Mouse (Mus musculus): Measurements from ENCODE around the gene Mast4. TPM values are rescaled to one million over a fixed set of nuclear protein-coding genes. Genes with fewer than 3 reads are reported as not detected.
A peak's percentile ranks its signal among the peaks of the same experiment; 100 is the strongest.

Gene Mast4
- polyA plus RNA-seq, 1 experiment from 2014 or later, result 10.1 TPM

DNA sequence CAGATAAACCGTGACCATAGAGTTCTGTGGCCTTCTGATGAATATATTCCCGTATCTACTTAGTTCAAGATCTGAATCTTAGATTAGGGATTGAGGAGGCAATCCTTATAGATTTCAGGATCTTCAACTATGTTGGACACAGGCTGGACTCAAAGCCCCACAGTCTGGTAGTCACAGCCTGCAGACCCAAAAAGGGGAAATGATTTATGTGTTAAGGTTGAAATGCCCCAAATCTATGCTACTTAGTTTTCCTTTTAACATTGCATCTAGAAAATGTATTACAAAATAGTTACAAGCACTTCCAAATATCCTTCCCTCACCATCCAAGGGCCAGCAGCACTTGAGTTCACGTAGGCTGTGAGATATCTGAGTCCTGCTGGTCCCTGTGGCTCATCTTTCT lies 633.6 kb downstream of the Mast4 start:
- no peak overlapping the region for H3K27ac ChIP-seq (ENCODE audit: low read depth, low read length)
- H3K4me3 ChIP-seq (ENCODE audit: low read depth, low read length), result no peak overlapping the region
- no peaks in the 10 kb centered on the region for H3K36me3 ChIP-seq (ENCODE audit: control insufficient read depth, insufficient read depth, low read length)
- H3K9me3 ChIP-seq (ENCODE audit: control insufficient read depth, low read length), result no peaks in the 10 kb centered on the region
- no peak overlapping the region for H3K4me2 ChIP-seq
- no peak overlapping the region for H3K9ac ChIP-seq (ENCODE audit: low read depth, low read length)
- no peaks in the 10 kb centered on the region for H3K27me3 ChIP-seq (replicated peaks; ENCODE audit: control insufficient read depth, insufficient read depth, low read length)
- ATAC-seq (replicated peaks; ENCODE audit: low FRiP score), result no peak
- 72% methylated on average over 3 of the region's 3 CpGs for WGBS
- H3K4me1 ChIP-seq (replicated peaks; ENCODE audit: control insufficient read depth, insufficient read depth, low read length), result no peaks in the 10 kb centered on the region
- DNase-seq (ENCODE audit: low spot score), result no peak

DNA sequence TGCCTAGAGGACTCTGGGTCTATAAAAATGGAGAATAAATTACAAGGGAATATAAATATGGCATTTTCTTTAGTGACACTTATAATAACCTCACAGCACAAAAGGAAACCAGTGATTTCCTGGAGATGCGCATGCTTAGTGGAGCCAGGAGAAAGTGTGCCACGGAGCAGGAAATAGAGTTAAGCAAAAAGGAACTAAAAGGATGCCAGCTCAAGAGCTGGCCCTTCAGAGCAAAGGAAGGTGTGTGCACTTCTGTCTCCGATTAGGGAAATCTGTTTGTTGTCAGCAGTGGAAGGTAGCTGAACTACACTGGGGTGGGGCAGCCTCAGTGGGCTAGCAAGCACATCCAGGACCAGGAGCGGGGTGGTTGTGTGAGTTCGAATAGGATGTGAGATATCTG lies 634.1 kb downstream of the Mast4 start:
- WGBS, result 62% methylated on average over 5 of the region's 5 CpGs
- no peak for ATAC-seq (replicated peaks; ENCODE audit: low FRiP score)
- no peaks in the 10 kb centered on the region for H3K9me3 ChIP-seq (ENCODE audit: control insufficient read depth, low read length)
- no peak overlapping the region for H3K27ac ChIP-seq (ENCODE audit: low read depth, low read length)
- H3K36me3 ChIP-seq (ENCODE audit: control insufficient read depth, insufficient read depth, low read length), result no peaks in the 10 kb centered on the region
- H3K4me2 ChIP-seq, result no peak overlapping the region
- H3K4me1 ChIP-seq (replicated peaks; ENCODE audit: control insufficient read depth, insufficient read depth, low read length), result no peaks in the 10 kb centered on the region
- H3K9ac ChIP-seq (ENCODE audit: low read depth, low read length), result no peak overlapping the region
- no peak for DNase-seq (ENCODE audit: low spot score)
- no peak overlapping the region for H3K4me3 ChIP-seq (ENCODE audit: low read depth, low read length)
- H3K27me3 ChIP-seq (replicated peaks; ENCODE audit: control insufficient read depth, insufficient read depth, low read length), result no peaks in the 10 kb centered on the region

DNA sequence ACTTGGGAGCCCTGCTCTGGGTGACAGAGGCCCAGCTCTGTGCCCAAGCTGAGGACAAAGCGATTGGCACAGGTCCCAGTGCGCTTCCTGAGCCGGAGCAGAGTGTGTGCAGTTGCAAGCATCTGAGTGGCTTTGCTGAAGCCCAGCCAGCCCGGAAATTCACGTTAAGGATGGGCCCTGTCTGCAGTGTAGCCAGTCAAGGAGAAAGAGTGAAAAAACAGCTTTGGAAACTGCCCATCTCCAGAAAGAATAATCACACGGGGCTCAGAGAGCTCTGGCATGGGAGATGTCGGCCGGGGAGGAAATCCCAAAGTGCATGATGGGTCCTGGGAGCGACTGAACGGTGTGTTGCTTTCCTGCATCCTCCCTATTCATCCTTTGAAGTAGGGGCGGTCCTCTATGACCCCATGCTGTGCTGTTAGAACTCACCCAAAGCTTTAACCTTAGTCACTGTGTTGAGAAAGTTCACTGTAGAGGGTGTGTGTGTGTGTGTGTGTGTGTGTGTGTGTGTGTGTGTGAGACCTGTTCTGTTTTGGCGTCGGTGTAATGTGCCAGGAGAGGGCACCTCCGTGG lies 635.5 kb downstream of the Mast4 start:
- no peak overlapping the region; the same call in 1 of the 2 replicates for H3K4me2 ChIP-seq
- no peak overlapping the region for H3K27ac ChIP-seq (ENCODE audit: low read depth, low read length)
- no peaks in the 10 kb centered on the region for H3K4me1 ChIP-seq (replicated peaks; ENCODE audit: control insufficient read depth, insufficient read depth, low read length)
- no peak for DNase-seq (ENCODE audit: low spot score)
- H3K4me3 ChIP-seq (ENCODE audit: low read depth, low read length), result no peak overlapping the region
- H3K36me3 ChIP-seq (ENCODE audit: control insufficient read depth, insufficient read depth, low read length), result no peaks in the 10 kb centered on the region
- no peaks in the 10 kb centered on the region for H3K27me3 ChIP-seq (replicated peaks; ENCODE audit: control insufficient read depth, insufficient read depth, low read length)
- no peaks in the 10 kb centered on the region for H3K9me3 ChIP-seq (ENCODE audit: control insufficient read depth, low read length)
- no peak for ATAC-seq (replicated peaks; ENCODE audit: low FRiP score)
- H3K9ac ChIP-seq (ENCODE audit: low read depth, low read length), result no peak overlapping the region
- WGBS, result 53% methylated on average over 14 of the region's 14 CpGs

DNA sequence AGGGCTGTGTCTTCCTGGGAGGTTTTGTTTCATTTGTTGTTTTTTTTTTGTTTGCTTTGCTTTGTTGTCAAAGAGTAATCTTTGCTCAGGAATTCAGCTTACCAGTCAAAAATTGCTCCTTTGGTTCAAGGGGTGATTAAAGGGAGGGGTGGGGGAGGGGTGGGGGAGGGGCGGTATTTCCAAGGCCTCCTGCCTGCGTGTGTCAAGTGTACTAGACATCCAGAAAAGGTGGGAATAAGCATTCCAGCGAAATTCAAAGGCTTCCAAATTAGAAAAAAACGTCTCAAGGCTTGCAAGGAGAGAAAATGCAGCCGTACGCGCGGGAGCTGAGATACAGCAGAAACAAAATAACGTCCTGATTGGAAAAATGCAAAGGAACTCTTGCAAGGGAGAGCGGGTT lies 636.0 kb downstream of the Mast4 start:
- Histone ChIP-seq H3K9ac (ENCODE audit: low read depth, low read length) (no peak overlapping the region), H3K4me2 (no peak overlapping the region; the same call in 1 of the 2 replicates), H3K4me1 (replicated peaks; ENCODE audit: control insufficient read depth, insufficient read depth, low read length) (no peaks in the 10 kb centered on the region), H3K27me3 (replicated peaks; ENCODE audit: control insufficient read depth, insufficient read depth, low read length) (no peaks in the 10 kb centered on the region), H3K4me3 (ENCODE audit: low read depth, low read length) (no peak overlapping the region), H3K27ac (ENCODE audit: low read depth, low read length) (no peak overlapping the region), H3K9me3 (ENCODE audit: control insufficient read depth, low read length) (no peaks in the 10 kb centered on the region), H3K36me3 (ENCODE audit: control insufficient read depth, insufficient read depth, low read length) (no peaks in the 10 kb centered on the region)
- ATAC-seq (replicated peaks; ENCODE audit: low FRiP score) (no peak), DNase-seq (ENCODE audit: low spot score) (no peak)
- WGBS, result 60% methylated on average over 10 of the region's 10 CpGs

DNA sequence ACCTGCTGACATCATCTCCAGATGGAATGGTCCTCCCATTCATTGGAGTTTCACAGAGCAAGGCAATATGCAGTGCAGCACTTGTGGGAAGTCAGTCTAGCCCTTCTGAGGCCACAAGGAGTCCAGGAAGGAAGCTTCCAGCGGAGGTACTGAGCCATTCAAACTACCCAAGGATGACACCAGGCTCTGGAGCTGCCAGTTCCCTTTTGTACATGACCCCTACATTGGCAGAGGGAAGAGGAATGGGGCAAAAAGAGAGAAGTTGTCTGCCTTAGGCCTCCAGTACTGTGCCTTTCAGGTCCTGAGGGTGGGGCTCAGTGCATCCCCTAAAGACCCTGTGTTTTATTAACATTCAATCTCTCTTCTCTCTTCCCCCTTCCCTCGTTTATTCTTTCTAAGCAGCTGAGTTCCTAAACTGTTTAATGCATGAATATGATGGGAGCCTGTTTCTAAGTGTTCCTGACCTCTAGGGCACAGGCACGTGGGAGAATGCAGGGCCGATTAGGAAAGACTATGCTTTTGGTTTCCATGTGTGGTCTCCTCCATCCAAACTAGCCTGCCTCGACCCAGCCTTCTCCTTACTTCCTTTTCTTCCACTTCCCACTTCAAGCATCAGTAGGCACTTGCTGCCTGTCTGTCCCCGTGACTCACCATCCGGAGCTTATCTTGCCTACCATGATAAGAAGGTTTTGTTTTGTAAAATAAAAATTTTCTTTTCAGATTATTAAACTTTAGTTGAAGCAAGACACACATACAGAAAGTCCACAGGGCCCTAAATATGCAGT lies 639.0 kb downstream of the Mast4 start:
- 37% methylated on average over 7 of the region's 7 CpGs for WGBS
- H3K4me3 ChIP-seq (ENCODE audit: low read depth, low read length), result no peak overlapping the region
- ATAC-seq (replicated peaks; ENCODE audit: low FRiP score) (no peak), DNase-seq (ENCODE audit: low spot score) (no peak)
- no peak overlapping the region for H3K9ac ChIP-seq (ENCODE audit: low read depth, low read length)
- H3K9me3 ChIP-seq (ENCODE audit: control insufficient read depth, low read length), result no peaks in the 10 kb centered on the region
- no peaks in the 10 kb centered on the region for H3K4me1 ChIP-seq (replicated peaks; ENCODE audit: control insufficient read depth, insufficient read depth, low read length)
- H3K36me3 ChIP-seq (ENCODE audit: control insufficient read depth, insufficient read depth, low read length), result no peaks in the 10 kb centered on the region
- no peaks in the 10 kb centered on the region for H3K27me3 ChIP-seq (replicated peaks; ENCODE audit: control insufficient read depth, insufficient read depth, low read length)
- H3K27ac ChIP-seq (ENCODE audit: low read depth, low read length), result no peak overlapping the region
- no peak overlapping the region for H3K4me2 ChIP-seq

DNA sequence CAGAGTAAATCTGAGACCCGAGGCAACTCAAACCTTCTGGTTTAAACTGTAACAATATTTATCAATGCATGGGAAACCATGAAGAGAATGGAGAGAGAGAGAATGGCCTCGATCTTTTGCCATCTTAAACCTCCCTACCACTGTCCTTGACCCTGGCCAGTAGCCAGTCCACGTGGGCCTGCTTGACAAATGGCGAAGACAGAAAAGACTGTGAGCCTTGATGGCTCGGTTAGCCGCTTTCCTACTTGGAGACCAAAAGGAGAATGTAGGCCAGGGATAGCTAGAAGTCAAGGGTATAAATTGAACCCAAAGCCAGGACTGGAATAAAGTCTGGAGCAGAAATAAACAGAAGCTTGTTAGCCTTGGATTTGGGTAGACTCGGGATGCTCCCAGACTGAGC lies 640.1 kb downstream of the Mast4 start:
- no peaks in the 10 kb centered on the region for H3K36me3 ChIP-seq (ENCODE audit: control insufficient read depth, insufficient read depth, low read length)
- ATAC-seq (replicated peaks; ENCODE audit: low FRiP score) (no peak), DNase-seq (ENCODE audit: low spot score) (no peak)
- no peak overlapping the region for H3K27ac ChIP-seq (ENCODE audit: low read depth, low read length)
- no peaks in the 10 kb centered on the region for H3K27me3 ChIP-seq (replicated peaks; ENCODE audit: control insufficient read depth, insufficient read depth, low read length)
- no peak overlapping the region for H3K4me2 ChIP-seq
- H3K4me3 ChIP-seq (ENCODE audit: low read depth, low read length), result no peak overlapping the region
- 79% methylated on average over 7 of the region's 7 CpGs for WGBS
- no peak overlapping the region for H3K9ac ChIP-seq (ENCODE audit: low read depth, low read length)
- no peaks in the 10 kb centered on the region for H3K9me3 ChIP-seq (ENCODE audit: control insufficient read depth, low read length)
- H3K4me1 ChIP-seq (replicated peaks; ENCODE audit: control insufficient read depth, insufficient read depth, low read length), result no peaks in the 10 kb centered on the region

DNA sequence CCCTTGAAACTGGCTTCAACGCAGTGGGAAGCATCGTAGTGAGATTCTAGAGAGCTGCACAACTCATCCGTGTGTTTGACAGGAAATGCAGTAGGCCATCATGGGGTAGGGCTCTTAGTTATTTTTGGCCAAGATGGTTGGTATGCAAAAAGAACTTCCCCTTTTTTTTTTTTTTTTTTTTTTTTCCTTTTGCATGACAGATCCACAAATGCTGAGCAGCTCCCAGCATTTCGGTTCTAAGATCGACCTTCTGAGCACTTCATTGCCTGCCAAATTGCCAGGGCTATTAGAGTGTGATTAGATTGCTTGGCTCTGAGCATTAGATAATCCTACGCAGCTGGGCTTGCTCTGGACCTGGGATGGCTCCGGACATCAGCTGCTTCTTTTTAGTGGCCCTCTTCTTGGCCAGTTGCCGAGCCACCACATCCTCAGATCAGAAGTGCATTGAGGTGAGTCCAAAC lies 640.9 kb downstream of the Mast4 start, which contains the start of gene Cd180:
Gene Cd180 (plus strand): TSS at position 218 of the 461 bp plus-strand sequence.
- Histone ChIP-seq H3K36me3 (ENCODE audit: control insufficient read depth, insufficient read depth, low read length) (no peaks in the 10 kb centered on the region), H3K4me3 (ENCODE audit: low read depth, low read length) (no peak within 1 kb of the TSS), H3K9ac (ENCODE audit: low read depth, low read length) (no peak within 1 kb of the TSS), H3K27ac (ENCODE audit: low read depth, low read length) (0 out of 2 replicates have a peak within 1 kb of the TSS, but pooled peaks have one; percentile 6), H3K4me2 (no peak within 1 kb of the TSS), H3K27me3 (replicated peaks; ENCODE audit: control insufficient read depth, insufficient read depth, low read length) (no peaks in the 10 kb centered on the region), H3K4me1 (replicated peaks; ENCODE audit: control insufficient read depth, insufficient read depth, low read length) (no peaks in the 10 kb centered on the region), H3K9me3 (ENCODE audit: control insufficient read depth, low read length) (no peaks in the 10 kb centered on the region)
- 49% methylated on average over 8 of the region's 8 CpGs for whole genome bisulfite sequencing
- no peak for ATAC-seq (replicated peaks; ENCODE audit: low FRiP score)
- no peak for DNase-seq (ENCODE audit: low spot score)

DNA sequence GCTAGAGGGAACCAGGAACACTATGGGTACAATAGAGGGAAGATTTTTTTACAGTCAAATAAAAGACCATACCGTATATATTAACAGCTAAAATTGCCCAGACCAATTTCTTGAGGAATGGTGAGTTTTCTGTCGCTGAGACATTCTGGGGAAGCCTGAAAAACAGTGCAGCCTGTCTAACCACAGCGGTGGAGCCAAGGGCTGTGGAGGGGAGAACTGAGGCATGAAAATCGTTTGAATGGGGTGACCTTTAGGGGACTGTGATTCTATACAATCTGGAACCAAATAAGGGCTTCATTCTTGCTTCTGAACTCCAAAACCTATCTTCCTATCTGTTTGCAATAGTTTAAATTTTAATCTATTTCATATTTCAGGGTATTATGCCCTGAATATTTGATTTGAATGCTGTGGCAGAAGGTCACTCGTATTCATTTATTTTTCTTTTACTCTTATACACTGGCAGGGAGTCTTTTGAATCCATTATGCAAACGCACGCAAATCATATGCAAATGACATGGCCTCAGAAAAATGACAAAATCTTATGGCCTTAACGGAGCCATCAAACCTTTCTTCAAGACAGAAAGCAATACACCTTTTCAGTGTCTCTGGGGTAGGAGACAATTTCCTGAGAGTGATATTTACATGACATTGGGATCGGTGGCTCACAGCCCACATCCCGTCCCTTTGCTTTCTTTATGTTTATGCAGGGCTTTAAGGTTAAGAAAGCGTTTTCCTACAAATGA lies 642.7 kb downstream of the Mast4 start:
- no peaks in the 10 kb centered on the region for H3K9me3 ChIP-seq (ENCODE audit: control insufficient read depth, low read length)
- H3K9ac ChIP-seq (ENCODE audit: low read depth, low read length), result no peak overlapping the region
- H3K27ac ChIP-seq (ENCODE audit: low read depth, low read length), result no peak overlapping the region
- no peaks in the 10 kb centered on the region for H3K4me1 ChIP-seq (replicated peaks; ENCODE audit: control insufficient read depth, insufficient read depth, low read length)
- H3K27me3 ChIP-seq (replicated peaks; ENCODE audit: control insufficient read depth, insufficient read depth, low read length), result no peaks in the 10 kb centered on the region
- no peak overlapping the region for H3K4me3 ChIP-seq (ENCODE audit: low read depth, low read length)
- ATAC-seq (replicated peaks; ENCODE audit: low FRiP score), result no peak
- H3K4me2 ChIP-seq, result no peak overlapping the region
- H3K36me3 ChIP-seq (ENCODE audit: control insufficient read depth, insufficient read depth, low read length), result no peaks in the 10 kb centered on the region
- no peak for DNase-seq (ENCODE audit: low spot score)
- 79% methylated on average over 11 of the region's 11 CpGs for WGBS

Data from liver, embryonic 11.5 days (tissue).